Mouse (Mus musculus): ENCODE results near the gene Cbln1.

DNA sequence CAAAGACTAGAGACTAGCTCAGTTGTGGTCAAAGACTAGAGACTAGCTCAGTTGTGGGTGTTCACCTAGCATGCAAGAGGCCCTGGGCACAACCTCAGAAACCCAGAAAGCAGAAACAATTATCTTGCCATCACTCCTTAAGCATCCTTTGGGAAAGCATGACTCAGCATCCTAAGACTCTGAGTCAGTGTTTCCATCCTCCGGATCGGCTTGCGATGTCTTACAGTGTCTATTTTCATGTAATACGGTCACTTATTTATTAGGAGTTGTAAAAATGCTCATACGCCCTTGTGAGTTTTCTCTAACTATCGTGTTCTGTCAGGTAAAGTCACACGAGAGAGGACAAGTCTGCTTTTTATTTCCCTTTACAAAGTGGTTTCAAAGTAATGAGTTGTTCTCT is 24.1 kb upstream of the Cbln1 start:
- TF ChIP-seq CTCF (IDR thresholded peaks at IDR 0.05; ENCODE audit: borderline replicate concordance, insufficient read depth, low read depth, low read length) (no peak), POLR2A (IDR thresholded peaks at IDR 0.05; ENCODE audit: borderline replicate concordance, insufficient read depth, low read length) (no peak)
